Mouse (Mus musculus): ENCODE data around the gene Krt34.

- TF ChIP-seq CTCF (IDR thresholded peaks at IDR 0.05; ENCODE audit: low read depth), result no peak
- no peak for TF ChIP-seq EP300 (IDR thresholded peaks at IDR 0.05; ENCODE audit: low read depth)
These were observed 50.8 kb downstream of the Krt34 start for GRCm38 (mm10) chr11:99990571-99990970.
